Comparison of ENCODE assay signal across 15 mouse cellular contexts in genomic region chr17:15874765-15875164, GRCm38 (mm10).
"Had no signal": no experiment of that assay in that cellular context is flagged by ENCODE, and none has a peak within 500 bp of the region (broad histone marks: within the 10 kb centered on the region; RNA-seq: fewer than 3 reads in every experiment).

No protein-coding gene starts in this region.

- H3K4me1 ChIP-seq: limb, embryonic 12.5 days; liver, embryonic 15.5 days; midbrain, embryonic 13.5 days; neural tube, embryonic 15.5 days had no signal

- H3K9me3 ChIP-seq: limb, embryonic 12.5 days; liver, embryonic 15.5 days; midbrain, embryonic 13.5 days; neural tube, embryonic 15.5 days had no signal

- H3K4me3 ChIP-seq: left cerebral cortex, adult 2 months; limb, embryonic 12.5 days; liver, embryonic 15.5 days; midbrain, embryonic 13.5 days; neural tube, embryonic 15.5 days had no signal

- ATAC-seq: lung, postnatal 0 days; midbrain, embryonic 13.5 days had no signal

- H3K9ac ChIP-seq: limb, embryonic 12.5 days; liver, embryonic 15.5 days; midbrain, embryonic 13.5 days; neural tube, embryonic 15.5 days had no signal

- DNase-seq: kidney, postnatal 10 days; lung, adult 2 months; lung, postnatal 36 days; right cerebral cortex, adult 18-20 months; right cerebral cortex, postnatal 4 days; spleen, adult 18-20 months; thymus, adult 18-20 months; thymus, postnatal 14 days had no signal

- H3K4me2 ChIP-seq: limb, embryonic 12.5 days; liver, embryonic 11.5 days; liver, embryonic 15.5 days; midbrain, embryonic 13.5 days; neural tube, embryonic 15.5 days had no signal

- H3K36me3 ChIP-seq: limb, embryonic 12.5 days; liver, embryonic 15.5 days; midbrain, embryonic 13.5 days; neural tube, embryonic 15.5 days had no signal

- H3K27ac ChIP-seq: left cerebral cortex, adult 2 months; limb, embryonic 12.5 days; liver, embryonic 15.5 days; midbrain, embryonic 13.5 days; neural tube, embryonic 15.5 days had no signal

- H3K27me3 ChIP-seq: limb, embryonic 12.5 days; liver, embryonic 15.5 days; midbrain, embryonic 13.5 days; neural tube, embryonic 15.5 days had no signal
